Mouse (Mus musculus) right cerebral cortex, adult 18-20 months (tissue): ENCODE measurements at regions not wholly inside any gene's neighbourhood (a gene's known extent, or its start where the extent isn't known, plus 50 kb on each side); places are given as distances from the start of the nearest gene placed in this dataset.

Source experiments
- DNase-seq: peaks from one replicate; pipeline ENCODE4 v3.0.0; 2022; ENCODE audit warnings: mixed read lengths

- no peak for DNase-seq
Observed at GRCm38 (mm10) chr1:119108578-119108977, 55.2 kb upstream of the Gli2 start.

GRCm38 (mm10) chr1:119106246-119106975, 53.0 kb upstream of the Gli2 start:
- no peak for DNase-seq
